Mouse (Mus musculus) ES-E14 (cell line): Measurements from ENCODE around the gene Sh3bp5l.

Experiments
- HCFC1 ChIP-seq: IDR thresholded peaks from 2 replicates; pipeline ENCODE4 v1.6.1; 2012; ENCODE audit warnings: low read length, inconsistent platforms, borderline replicate concordance; ENCODE audit not compliant: insufficient read depth
- ZC3H11A ChIP-seq: IDR thresholded peaks from 2 replicates; pipeline ENCODE4 v1.6.1; 2012; ENCODE audit warnings: low read depth, mild to moderate bottlenecking, inconsistent platforms, low read length, borderline replicate concordance

DNA sequence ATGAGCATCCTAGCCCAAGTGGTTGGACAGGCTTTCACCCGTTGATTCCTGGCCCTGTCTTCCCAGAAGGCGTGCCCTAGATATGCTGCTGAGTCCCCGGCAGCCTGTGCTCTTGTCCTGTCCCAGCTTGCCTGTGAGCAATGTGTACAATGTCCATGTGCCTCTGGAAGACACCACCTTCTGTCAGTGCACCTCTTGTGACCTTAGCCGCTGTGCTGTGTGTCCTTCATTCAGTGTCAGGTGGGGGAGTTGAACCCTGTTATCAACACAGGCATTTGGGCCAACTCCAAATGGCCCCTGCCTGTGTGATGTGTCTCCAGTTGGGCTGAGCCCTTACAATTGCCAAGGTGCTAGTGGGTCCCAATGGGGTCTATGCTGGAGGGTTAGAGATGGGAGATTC lies 16.2 kb downstream of the Sh3bp5l start:
- TF ChIP-seq ZC3H11A (no peak), HCFC1 (no peak)
